Mouse (Mus musculus): Measurements from ENCODE around the gene Fgf9.

- TF ChIP-seq CTCF (IDR thresholded peaks at IDR 0.05; ENCODE audit: control insufficient read depth, insufficient read depth, insufficient read length) = no peak
- TF ChIP-seq USF1 (IDR thresholded peaks at IDR 0.05; ENCODE audit: low read depth) = no peak
- TF ChIP-seq MAX (IDR thresholded peaks at IDR 0.05) = no peak
- TF ChIP-seq MYOG (IDR thresholded peaks at IDR 0.05; ENCODE audit: control insufficient read depth, extremely low read depth, insufficient read length) = no peak
- no peak for TF ChIP-seq MYOD1 (IDR thresholded peaks at IDR 0.05; ENCODE audit: control insufficient read depth, insufficient read length, low read depth)
Observed at GRCm38 (mm10) chr14:58099599-58099998, 29.3 kb downstream of the Fgf9 start.

Measured in C2C12 (cell line).